In the genomic region with DNA sequence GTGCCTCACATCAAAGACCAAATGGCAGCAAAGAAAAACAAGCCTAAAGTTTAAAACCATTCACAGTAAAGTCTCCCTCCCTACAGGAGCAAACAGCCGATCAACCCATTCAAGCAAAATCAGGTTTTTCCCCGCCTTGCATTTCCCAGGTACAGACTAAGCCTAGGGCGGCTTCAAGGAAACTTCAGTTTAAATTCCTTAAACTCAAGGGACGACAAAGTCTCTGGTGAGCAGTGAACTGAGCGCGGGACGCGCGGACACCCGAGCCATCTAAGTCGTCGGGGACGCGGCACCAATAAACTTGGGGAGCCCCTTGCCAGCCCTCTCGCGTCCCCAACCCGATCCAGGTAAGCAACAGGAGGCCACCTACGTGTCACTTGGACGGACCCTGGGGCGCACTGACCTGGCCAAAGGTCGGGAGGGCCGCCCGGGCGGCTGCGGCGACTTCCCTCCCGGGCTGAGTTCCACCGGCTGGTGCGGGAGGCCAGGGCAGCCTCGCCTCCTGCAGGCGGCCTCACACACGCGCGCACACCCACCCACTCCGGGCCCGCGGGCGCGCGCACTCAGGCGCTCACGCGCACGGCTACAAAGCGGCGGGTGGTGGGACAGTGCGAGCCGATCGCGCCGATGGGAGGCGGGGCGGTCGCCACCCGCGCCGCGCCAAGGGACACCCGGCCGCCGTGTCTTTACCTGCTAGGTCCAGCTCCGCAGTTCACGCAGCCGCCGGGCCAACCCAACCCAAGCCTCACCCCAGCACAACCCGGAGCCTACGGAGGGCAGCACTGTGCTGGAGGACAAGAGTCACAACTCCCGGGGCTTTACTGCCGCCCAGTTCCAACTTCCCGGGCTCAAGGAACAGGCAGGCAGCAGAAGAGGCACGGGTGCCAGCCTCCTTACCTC, we compare ENCODE assay signal across 8 mouse cellular contexts. TPM values are rescaled to one million over a fixed set of nuclear protein-coding genes. Genes with fewer than 3 reads are reported as not detected.
DNase-seq lines count a peak whose midpoint lies in the region; ATAC-seq and TF ChIP-seq lines count a peak whose summit lies in the region.

No protein-coding gene starts in this region.

- peak overlapping the region; percentile 97 for H3K27ac ChIP-seq in embryonic facial prominence, embryonic 15.5 days (replicated peaks)
- H3K27ac ChIP-seq in heart, embryonic 13.5 days (replicated peaks) = peak overlapping the region; percentile 69
- 0 out of 2 replicates have a peak overlapping the region, but pooled peaks have one; percentile 11 for H3K27ac ChIP-seq in liver, postnatal 0 days (ENCODE audit: low read depth)
- H3K27ac ChIP-seq in neural tube, embryonic 14.5 days (ENCODE audit: low read depth, low read length) = no peak overlapping the region

- H3K9me3 ChIP-seq in embryonic facial prominence, embryonic 15.5 days (replicated peaks) = no peaks in the 10 kb centered on the region
- no peaks in the 10 kb centered on the region for H3K9me3 ChIP-seq in heart, embryonic 13.5 days
- no peaks in the 10 kb centered on the region for H3K9me3 ChIP-seq in liver, postnatal 0 days (ENCODE audit: low read length)
- no peaks in the 10 kb centered on the region for H3K9me3 ChIP-seq in neural tube, embryonic 14.5 days (ENCODE audit: control insufficient read depth, low read length)

- peaks cover 35% of the 10 kb centered on the region for H3K4me1 ChIP-seq in embryonic facial prominence, embryonic 15.5 days
- peaks cover 7% of the 10 kb centered on the region for H3K4me1 ChIP-seq in heart, embryonic 13.5 days
- peaks cover 12% of the 10 kb centered on the region; the same call in 1 of the 2 replicates for H3K4me1 ChIP-seq in liver, postnatal 0 days (ENCODE audit: insufficient read depth)
- 0 out of 2 replicates have a peak, but pooled peaks cover 3% of the 10 kb centered on the region for H3K4me1 ChIP-seq in neural tube, embryonic 14.5 days (ENCODE audit: control insufficient read depth, insufficient read depth, low read length)

- H3K4me3 ChIP-seq in embryonic facial prominence, embryonic 15.5 days (replicated peaks) = peak overlapping the region; percentile 77
- peak overlapping the region; percentile 82 for H3K4me3 ChIP-seq in heart, embryonic 13.5 days
- H3K4me3 ChIP-seq in liver, postnatal 0 days (ENCODE audit: low read depth, low read length) = peak overlapping the region; percentile 66
- H3K4me3 ChIP-seq in neural tube, embryonic 14.5 days (ENCODE audit: low read depth, low read length) = peak overlapping the region; percentile 57

- no peaks in the 10 kb centered on the region for H3K27me3 ChIP-seq in embryonic facial prominence, embryonic 15.5 days
- no peaks in the 10 kb centered on the region for H3K27me3 ChIP-seq in heart, embryonic 13.5 days (replicated peaks)
- peaks cover 22% of the 10 kb centered on the region for H3K27me3 ChIP-seq in liver, postnatal 0 days (ENCODE audit: insufficient read depth, low read length)
- no peaks in the 10 kb centered on the region for H3K27me3 ChIP-seq in neural tube, embryonic 14.5 days (ENCODE audit: control insufficient read depth, insufficient read depth, low read length)

- H3K9ac ChIP-seq in embryonic facial prominence, embryonic 15.5 days = peak overlapping the region; percentile 87
- H3K9ac ChIP-seq in heart, embryonic 13.5 days = peak overlapping the region; percentile 86
- peak overlapping the region; percentile 55 for H3K9ac ChIP-seq in liver, postnatal 0 days (replicated peaks)
- H3K9ac ChIP-seq in neural tube, embryonic 14.5 days (replicated peaks; ENCODE audit: low read depth, low read length) = peak overlapping the region; percentile 49

- under 1% methylated on average over 70 of the region's 71 CpGs for WGBS in embryonic facial prominence, embryonic 15.5 days
- WGBS in heart, embryonic 13.5 days = under 1% methylated on average over 71 of the region's 71 CpGs
- under 1% methylated on average over 62 of the region's 71 CpGs for WGBS in liver, postnatal 0 days (ENCODE audit: insufficient replicate concordance)
- WGBS in neural tube, embryonic 14.5 days = under 1% methylated on average over 65 of the region's 71 CpGs

- no peak for TF ChIP-seq EP300 in liver, postnatal 0 days (IDR thresholded peaks at IDR 0.05; ENCODE audit: low read depth)

- DNase-seq in spleen, adult 18-20 months = peak; percentile 13 to 32
- no peak for DNase-seq in spleen, adult 12 weeks (ENCODE audit: low spot score)
- DNase-seq in kidney, postnatal 10 days = peak; percentile 88
- DNase-seq in liver, postnatal 0 days = peak; percentile 76
- peak; percentile 15 to 39 for DNase-seq in thymus, adult 18-20 months

- TF ChIP-seq CTCF in liver, postnatal 0 days (IDR thresholded peaks at IDR 0.05; ENCODE audit: low read depth) = peak; percentile 33

- H3K4me2 ChIP-seq in embryonic facial prominence, embryonic 15.5 days (replicated peaks) = peak overlapping the region; percentile 81
- H3K4me2 ChIP-seq in heart, embryonic 13.5 days = peak overlapping the region; percentile 94
- peak overlapping the region; percentile 92 for H3K4me2 ChIP-seq in liver, postnatal 0 days (ENCODE audit: low read depth, low read length)
- H3K4me2 ChIP-seq in neural tube, embryonic 14.5 days (ENCODE audit: low read depth, low read length) = peak overlapping the region; percentile 64

- peak; percentile 91 for ATAC-seq in embryonic facial prominence, embryonic 15.5 days (ENCODE audit: insufficient number of reproducible peaks, low FRiP score, low TSS enrichment, low read depth)
- ATAC-seq in heart, embryonic 13.5 days (ENCODE audit: extremely low read depth, insufficient number of reproducible peaks, low FRiP score, low TSS enrichment) = peak; percentile 39; the same call in 1 of the 2 replicates
- ATAC-seq in liver, postnatal 0 days = peak; percentile 81
- peak; percentile 93 for ATAC-seq in neural tube, embryonic 14.5 days (ENCODE audit: low read depth)

- no peaks in the 10 kb centered on the region for H3K36me3 ChIP-seq in embryonic facial prominence, embryonic 15.5 days
- H3K36me3 ChIP-seq in heart, embryonic 13.5 days = no peaks in the 10 kb centered on the region
- no peaks in the 10 kb centered on the region for H3K36me3 ChIP-seq in liver, postnatal 0 days (replicated peaks; ENCODE audit: insufficient read depth, low read length)
- H3K36me3 ChIP-seq in neural tube, embryonic 14.5 days (ENCODE audit: control insufficient read depth, insufficient read depth, low read length) = no peaks in the 10 kb centered on the region

RNA-seq across cellular contexts. Expression of a gene that starts 0.7 kb away (rescaled TPM):
- 90.5 and 91.8 TPM in 2 replicates for polyA plus RNA-seq in embryonic facial prominence, embryonic 15.5 days (2015; fragmentation: Nextera tagmentation; extraction: Ambion mirVana)
- 13.0 and 14.8 TPM in 2 replicates for polyA plus RNA-seq in heart, embryonic 13.5 days (2015; fragmentation: Nextera tagmentation; extraction: Ambion mirVana)
- 2.4 TPM in 2 replicates for polyA plus RNA-seq in liver, postnatal 0 days (2015; fragmentation: Nextera tagmentation; extraction: Ambion mirVana)
- polyA plus RNA-seq in neural tube, embryonic 14.5 days (2014; fragmentation: Nextera tagmentation; extraction: Ambion mirVana) = 5.2 and 20.6 TPM in 2 replicates

Comparison
In these comparisons a context has a peak if more than half of its experiments do, and no peak if none do; other contexts are left out.
1. ATAC-seq: peak in every context shown above with its lines; median percentile 93 in neural tube, embryonic 14.5 days; 91 in embryonic facial prominence, embryonic 15.5 days; 81 in liver, postnatal 0 days; 39 in heart, embryonic 13.5 days.